Mouse (Mus musculus) mouse trophoblast stem cell (cell line): ENCODE results near the gene Fgfr4.

Source experiments
- in situ Hi-C, 2 experiments: fragments of 300-500 bp; cut with MseI, MboI; formaldehyde crosslinking; loops; 2 replicates in 1 of 2; 3 replicates in 1 of 2; pipeline ENCODE4 v1.15.1; 2025

Gene Fgfr4

DNA sequence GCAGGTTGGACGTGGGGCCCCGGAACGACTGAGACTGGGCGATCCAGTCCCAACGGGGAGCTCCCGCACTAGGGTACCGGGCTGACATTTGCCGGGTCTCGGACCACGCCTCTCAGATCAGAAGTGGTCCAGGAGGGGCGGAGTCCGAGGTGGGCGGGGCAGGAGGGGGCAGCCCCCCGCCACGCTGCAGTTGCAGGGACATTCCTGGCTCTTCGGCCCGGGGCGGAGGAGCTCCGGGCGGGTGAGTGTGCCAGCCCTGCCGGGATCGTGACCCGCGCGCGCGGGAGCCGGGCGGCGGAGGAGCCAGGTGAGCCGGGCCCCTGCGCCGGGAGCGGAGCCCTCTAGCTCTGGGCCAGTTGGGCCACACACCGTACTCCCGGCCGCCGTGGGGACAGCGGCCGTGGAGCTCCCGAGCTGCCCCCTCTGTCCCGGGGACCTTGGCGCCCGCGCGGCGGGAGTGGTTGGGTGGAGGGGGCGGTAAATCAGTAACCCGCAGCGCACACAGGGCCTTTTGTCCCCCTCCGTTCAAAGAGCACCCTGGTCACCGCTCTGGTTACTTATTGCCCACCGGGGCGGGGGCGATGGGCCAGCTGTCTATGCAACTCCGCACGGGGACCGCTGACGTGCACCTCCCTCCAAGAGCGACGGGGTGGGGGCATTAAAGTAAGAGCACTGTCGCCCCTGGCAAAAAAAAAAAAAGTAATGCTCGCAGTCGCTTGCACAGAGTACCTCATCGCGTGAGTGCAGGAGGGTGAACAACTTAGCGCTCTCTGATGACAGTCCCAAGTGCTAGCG lies at the start of gene Fgfr4:
TSS of gene Fgfr4 (plus strand) at position 20 of the 795 bp plus-strand sequence.
- in situ Hi-C loops = no loop called here

DNA sequence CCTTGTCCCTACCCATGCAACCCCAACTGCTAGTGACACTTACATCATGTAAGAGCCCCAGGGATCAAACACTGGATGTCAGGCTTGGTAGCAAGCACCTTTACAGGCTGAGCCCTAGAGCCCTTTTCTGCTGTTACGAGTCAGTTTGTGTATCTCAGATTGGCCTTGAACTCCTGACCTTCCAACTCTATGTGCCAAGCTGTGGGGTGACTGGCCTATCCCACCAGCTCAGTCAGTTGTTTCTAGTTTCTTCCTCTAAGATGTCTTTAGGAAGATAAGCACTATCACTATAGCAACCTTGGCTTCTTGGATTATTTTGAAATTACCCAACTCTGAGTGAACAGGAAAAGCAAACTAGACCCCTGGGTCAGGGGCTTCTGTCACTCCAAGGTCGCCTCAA lies 49.1 kb upstream of the Fgfr4 start:
- in situ Hi-C loops = loop anchor here in 1 of 2 experiments (10.0 kb wide), 1 partner anchor 71 kb away; no protein-coding TSS in a partner anchor

DNA sequence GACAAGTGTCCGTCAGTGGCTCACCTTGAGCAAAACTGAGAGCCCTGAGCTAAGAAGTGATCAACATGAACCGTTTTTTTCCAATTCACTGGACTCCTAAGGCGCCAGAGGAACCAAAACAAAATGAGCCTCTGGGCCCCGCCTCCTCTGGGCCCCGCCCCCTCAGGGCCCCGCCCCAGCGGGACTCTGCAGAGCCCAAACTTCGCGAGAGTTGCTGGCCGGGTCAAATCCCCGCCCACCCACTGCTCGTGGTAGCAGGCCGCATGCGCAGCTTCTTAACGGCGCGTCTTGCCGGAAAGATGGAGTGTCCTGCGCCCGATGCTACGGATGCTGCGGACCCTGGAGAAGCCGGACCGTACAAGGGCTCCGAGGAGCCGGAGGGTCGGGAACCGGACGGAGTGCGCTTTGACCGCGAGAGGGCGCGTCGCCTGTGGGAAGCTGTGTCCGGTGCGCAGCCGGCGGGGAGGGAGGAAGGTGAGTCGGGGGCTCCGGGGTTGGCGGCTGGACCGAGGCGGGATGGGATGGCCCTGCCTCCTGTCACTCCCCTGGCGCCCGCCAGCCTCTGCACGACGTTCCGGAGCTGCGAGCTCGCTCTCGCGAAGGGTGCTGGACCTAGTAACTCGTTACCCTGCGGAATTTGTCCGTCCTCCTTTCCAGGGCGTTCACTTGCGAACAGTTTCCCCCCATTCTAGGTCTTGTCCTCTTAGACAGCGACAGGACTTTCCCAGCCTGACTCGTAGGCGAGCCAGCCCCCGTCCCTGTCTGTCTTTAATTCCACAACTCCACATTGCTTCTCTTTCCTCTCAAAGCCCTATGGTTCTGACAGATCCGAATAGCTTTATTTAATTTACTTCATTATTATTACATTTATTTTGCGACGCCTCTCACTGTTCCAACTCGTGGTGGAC lies 47.1 kb upstream of the Fgfr4 start, which contains the start of gene Zfp346:
TSS of gene Zfp346 (plus strand) at position 267 of the 908 bp plus-strand sequence.
- in situ Hi-C loops = loop anchor here in 1 of 2 experiments (10.0 kb wide), 1 partner anchor 70 kb away; no protein-coding TSS in a partner anchor

DNA sequence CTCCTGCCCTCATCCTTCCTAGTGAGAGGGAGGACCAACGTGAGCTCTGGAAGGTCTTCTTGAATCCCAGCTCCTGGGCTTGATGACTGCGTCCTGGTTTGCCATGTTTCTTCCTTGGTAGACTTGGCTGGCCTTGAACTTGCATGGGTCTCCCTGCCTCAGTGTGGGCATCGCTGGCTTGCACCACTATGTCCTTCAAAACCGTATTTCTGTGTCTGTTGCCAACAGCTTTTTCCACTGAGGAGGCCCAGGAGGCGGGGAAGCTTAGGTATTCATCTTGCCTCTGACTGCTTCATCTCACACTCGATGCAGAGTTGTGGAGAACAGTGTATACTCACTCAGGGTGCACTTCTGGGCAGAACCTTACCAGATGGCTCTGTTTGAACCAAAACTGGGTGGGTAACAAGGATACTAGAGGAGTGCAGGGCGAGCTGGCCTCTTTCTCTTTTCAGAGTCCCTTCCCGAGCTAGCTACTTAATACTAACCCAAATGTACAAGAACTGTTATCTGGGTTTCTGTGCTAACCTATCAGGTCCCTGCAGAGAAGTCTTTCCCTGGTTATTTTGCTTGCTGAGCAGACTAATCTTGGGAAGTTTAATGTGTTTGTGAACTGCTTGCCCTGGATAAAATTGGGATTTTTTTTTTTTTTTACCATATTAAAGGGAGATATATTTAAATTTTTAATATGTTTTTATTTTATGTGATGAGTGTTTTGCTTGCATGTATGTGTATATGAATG lies 46.3 kb upstream of the Fgfr4 start:
- in situ Hi-C loops = loop anchor here in 1 of 2 experiments (10.0 kb wide), 1 partner anchor 69 kb away; no protein-coding TSS in a partner anchor

DNA sequence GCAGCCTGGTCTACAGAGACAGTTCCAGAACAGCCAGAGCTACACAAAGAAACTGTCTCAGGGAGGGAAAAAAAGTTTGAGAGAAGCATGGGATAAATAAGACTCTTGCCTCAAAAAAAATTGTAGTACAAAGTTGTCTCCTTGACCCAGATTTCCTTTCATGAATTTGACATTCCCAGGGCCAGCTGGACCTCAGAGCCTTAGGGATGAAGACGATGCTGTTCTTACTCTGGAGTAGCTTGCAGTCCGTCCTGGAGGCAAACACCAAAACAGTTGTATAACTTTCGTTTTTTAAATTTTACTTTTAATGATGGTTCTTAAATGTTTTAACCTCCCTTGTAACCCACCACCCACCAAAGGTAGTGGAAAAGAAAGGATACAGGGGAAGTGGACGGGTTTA lies 45.3 kb upstream of the Fgfr4 start:
- in situ Hi-C loops = loop anchor here in 1 of 2 experiments (10.0 kb wide), 1 partner anchor 68 kb away; no protein-coding TSS in a partner anchor

DNA sequence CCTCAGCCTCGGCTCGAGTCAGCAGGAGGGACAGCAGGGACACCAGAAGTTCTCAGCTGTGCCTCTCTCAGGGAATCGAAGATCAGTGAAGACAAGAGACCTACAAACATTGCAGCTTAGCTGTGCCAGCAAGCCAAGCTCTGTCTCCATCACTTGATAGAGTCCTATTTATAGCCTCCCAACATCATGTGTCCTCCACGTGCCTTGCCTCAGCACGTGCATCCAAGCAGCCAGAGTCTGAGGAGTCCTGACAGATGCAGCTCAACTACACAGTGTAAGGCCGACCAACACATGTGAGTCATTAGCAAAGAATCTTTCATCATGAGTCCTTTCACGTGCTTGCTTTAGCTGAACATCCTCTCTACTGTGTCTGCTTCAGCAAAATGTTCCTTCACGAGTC lies 44.7 kb upstream of the Fgfr4 start:
- in situ Hi-C loops = loop anchor here in 1 of 2 experiments (10.0 kb wide), 1 partner anchor 67 kb away; no protein-coding TSS in a partner anchor

DNA sequence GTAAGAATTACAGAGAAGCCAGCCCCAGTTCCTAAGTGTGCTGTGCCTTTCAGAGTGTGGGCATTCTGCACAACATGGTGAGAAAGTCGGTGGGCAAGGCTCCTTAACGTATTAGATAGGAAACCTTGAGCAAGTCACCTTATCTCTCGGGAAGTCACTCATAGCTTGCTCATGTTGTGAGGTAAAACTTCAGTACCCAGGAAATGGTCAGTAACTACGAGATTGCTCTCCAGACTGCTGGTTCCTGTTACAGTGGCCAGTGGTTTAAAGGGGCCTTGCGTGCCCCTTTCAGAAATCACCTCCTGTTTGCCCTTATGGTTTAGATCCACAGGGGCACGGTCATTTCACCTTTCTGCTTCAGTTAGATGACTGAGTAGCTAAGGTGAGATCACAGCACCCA lies 38.1 kb upstream of the Fgfr4 start:
- in situ Hi-C loops = no loop called here

DNA sequence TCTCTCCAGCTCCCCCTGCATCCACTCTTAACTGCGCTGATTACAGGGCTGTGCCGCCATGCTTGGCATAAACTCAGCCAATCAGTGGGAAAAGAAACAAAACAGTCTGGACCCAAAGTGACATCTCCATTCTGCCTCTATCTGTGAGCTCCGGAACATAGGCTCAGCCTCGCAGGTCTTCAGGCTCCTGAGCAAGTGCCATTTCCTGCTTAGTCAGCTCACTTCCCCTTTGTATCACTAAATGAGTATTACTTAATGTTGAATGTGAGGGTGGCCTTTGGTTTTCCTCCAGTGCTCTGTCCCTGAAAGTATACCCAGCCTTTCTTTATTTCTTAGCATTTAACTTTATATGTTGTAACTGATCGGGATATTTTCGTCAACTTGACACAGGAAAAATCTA lies 27.5 kb upstream of the Fgfr4 start:
- in situ Hi-C loops = no loop called here

DNA sequence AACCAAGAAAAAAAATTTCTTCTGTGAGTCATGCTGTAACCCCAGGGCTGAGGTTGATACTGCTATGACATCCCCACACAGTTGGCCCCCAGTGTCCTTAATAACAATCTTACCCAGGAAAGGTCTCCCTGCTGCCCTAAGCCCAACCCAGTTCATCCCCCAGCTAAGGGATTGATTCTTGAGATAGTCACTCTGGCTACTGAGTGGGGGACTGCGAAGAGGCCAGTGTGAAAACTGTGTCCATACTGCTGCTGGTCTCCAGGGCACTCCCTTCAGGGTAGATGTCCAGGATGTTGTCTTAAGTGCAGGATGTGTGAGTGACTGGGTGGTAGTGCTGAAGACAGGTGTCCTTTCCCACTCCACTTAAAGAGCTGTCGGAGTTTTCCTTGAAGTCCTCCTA lies 19.0 kb upstream of the Fgfr4 start, which contains the start of gene Gm17617:
TSS of gene Gm17617 (minus strand) at position 101 of the 400 bp plus-strand sequence.
- in situ Hi-C loops = no loop called here

DNA sequence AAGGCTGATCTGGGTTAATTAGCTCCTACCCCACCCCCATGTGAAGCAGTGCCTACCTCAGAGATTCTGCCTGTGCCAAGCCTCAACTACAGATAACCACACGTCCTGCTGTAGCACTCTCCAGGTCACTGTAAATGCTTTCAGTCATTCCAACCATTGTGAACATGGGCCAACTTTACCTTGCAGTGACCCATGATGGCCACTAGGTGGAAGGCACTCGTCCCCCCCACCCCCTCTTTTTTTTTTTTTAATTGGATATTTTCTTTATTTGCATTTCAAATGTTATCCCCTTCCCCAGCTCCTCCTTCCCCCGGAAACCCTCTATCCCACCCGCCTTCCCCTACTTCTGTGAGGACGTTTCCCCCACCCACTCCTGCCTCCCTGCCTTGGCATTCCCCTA lies 17.1 kb upstream of the Fgfr4 start:
- in situ Hi-C loops = no loop called here

DNA sequence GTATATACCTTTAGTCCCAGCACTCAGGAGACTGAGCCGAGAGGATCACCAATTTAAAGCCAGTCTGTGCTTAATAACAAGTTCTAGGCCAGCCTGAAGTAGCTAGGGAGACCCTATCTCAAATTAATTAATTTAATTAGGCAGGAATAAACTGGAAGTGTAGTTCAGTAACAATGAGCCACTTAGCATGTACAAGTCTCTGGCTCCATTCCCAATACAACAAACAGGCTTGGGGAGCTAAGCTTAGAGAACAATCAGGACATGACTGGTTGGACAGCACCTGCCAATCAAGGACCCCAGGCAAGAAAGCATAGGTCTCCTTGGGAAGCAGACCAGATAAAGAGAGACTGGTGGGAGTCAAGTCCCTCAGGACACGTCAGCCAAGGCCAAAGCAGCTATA lies 12.2 kb upstream of the Fgfr4 start:
- in situ Hi-C loops = no loop called here

DNA sequence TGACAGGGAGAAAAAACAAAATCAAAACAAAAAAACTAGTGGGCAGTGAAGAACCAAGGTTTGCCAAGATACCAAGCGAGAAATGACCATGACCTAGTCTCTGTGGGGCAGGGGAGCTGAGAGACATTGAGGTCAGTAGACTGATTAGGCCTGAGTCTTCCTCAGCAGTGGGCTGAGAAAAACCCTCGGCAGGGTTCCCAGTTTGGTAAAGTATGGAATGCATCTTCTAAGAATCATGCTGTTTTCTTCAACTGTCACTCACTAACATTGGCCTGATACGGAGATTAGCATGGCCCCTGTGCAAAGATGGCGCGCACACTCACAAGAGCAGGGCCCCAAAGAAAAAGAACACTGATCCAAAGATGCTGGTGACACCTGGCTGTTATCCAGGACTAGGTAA lies 1.5 kb downstream of the Fgfr4 start:
- in situ Hi-C loops = no loop called here

DNA sequence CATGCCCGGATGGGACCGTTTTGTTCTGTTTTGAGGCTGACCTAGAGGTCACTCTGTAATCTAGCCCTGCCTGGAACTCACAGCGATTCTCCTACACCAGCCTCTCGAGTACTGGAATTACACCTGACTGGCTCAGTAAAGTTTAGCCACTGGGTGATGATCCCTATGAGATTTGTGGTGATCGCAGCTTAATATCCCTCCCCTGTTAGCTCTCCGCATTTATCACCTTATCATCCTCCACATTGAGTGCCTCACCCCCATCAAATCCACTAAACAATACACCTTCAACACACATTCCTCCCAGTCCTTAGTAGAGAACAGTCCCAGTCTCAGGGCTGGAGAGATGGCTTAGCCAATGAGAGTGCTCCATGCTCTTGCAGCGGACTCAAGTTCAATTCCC lies 9.9 kb downstream of the Fgfr4 start:
- in situ Hi-C loops = no loop called here

DNA sequence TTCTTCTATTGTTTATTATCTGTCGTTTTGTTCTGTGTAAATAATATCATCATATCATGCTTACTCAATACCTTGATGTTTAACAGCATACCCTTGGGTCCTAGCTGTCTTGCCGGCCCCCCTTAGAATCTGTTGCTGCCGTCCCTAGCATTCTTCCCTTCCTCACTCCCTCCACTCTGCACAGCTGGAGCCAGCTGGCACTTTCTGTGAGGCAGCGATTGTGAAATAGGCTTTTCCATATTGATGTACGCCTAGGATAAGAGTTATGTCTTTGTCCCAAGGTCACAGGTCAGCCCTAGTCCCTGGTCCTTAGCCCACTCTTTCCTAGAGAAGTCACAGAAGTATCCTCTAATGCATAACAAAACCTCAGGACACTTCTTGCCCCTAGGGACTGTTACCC lies 11.1 kb downstream of the Fgfr4 start:
- in situ Hi-C loops = no loop called here

DNA sequence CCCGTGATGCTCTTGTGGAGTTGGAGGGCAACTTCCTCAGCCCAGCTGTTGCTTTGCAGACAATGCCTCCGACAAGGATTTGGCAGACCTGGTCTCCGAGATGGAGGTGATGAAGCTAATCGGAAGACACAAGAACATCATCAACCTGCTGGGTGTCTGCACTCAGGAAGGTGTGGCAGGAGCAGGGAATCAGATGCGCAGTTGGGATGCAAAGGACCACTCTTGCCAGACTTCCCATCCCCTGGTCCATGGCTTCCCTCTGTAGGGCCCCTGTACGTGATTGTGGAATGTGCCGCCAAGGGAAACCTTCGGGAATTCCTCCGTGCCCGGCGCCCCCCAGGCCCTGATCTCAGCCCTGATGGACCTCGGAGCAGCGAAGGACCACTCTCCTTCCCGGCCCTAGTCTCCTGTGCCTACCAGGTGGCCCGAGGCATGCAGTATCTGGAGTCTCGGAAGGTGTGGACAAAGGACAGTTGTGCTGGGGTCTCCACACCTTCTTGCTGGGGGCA lies 13.4 kb downstream of the Fgfr4 start:
- in situ Hi-C loops = no loop called here

DNA sequence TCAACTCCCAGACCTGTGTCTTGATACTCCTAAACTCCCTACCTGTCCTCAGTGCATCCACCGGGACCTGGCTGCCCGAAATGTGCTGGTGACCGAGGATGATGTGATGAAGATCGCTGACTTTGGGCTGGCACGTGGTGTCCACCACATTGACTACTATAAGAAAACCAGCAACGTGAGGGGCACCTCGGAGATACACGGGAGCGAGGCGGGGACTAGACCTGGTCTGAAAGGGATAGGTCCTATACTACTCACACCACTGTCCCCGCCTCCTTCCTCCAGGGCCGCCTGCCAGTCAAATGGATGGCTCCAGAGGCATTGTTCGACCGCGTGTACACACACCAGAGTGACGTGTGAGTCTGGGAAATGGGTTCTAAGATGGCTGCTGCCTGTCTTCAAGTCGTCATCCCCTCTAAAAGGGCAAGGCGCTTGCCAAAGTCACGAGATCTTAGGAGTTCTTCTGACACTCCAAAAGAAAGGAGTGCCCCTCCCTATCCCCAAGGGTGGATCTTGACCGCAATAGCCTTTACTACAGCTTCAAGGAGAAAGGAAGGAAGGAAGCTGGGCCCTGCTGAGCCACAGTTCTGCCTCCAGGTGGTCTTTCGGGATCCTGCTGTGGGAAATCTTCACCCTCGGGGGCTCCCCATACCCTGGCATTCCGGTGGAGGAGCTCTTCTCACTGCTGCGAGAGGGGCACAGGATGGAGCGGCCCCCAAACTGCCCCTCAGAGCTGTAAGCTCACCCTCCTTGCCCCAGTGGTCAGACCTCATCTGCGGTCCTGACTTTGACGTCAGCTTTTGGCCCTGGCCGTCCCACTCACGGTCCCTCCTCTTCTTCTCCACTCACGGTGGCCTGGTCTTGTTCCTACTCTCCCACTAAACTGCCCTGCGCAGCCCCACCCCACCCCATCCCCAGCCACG lies 14.6 kb downstream of the Fgfr4 start:
- in situ Hi-C loops = no loop called here

DNA sequence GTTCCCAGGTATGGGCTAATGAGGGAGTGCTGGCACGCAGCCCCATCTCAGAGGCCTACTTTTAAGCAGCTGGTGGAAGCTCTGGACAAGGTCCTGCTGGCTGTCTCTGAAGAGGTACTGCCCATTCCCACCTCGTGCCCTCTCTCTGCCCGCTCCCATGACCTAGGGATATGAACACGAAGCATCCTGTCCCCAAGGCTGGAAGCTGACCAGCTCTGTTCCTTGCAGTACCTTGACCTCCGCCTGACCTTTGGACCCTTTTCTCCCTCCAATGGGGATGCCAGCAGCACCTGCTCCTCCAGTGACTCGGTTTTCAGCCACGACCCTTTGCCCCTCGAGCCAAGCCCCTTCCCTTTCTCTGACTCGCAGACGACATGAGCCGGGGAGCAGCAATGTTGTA lies 15.4 kb downstream of the Fgfr4 start:
- in situ Hi-C loops = no loop called here

DNA sequence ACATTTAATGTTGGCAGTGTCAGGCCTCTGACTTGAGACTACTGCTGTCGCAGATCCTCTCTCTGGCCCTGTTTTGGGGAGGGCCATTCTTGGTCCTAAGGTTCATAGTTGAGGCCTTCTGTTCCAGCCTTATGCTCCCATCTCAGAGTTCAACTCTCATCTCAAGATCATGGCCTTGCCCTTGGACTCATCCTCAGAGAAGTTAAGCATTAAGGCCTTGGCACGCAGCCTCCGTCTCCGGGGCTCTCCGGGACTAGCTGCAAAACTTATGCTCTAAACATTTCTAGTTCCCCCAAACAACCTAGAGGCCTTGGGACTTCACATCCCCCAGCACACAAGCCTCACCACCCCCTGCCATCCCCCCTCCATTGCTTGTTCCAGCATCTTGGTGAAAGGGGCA lies 15.8 kb downstream of the Fgfr4 start:
- in situ Hi-C loops = no loop called here

DNA sequence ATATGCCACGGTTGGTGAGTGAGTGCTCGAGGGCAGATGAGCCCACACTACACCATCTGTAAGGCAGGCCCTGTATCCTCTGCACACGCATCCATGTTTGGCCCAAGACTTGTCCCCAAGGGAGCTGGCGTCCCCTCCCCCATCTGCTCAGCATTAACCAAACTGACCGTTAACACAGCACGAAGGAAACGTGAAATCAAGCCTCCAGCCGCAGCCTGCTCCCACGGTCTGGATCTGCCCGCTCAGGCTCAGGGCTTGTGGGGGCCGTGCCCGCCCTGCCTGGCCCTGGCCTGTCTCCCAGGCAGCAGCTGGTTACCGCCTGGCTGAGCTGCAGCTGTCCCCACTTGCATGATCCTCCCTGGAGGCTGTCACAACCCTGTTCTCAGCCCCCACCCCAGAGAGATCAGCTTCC lies 16.5 kb downstream of the Fgfr4 start:
- in situ Hi-C loops = no loop called here
